Mouse (Mus musculus) gastrocnemius, postnatal 36 days (tissue): ENCODE data around the gene Zfp459. TPM values are rescaled to one million over a fixed set of nuclear protein-coding genes. Genes with fewer than 3 reads are reported as not detected.

Source experiments
- total RNA-seq, 2 experiments: library from RNA; stranded (reverse); gene quantifications; 2 replicates each; pipeline ENCODE4 v1.2.3; 2021

Gene Zfp459
- total RNA-seq, 2 experiments from 2014 or later = 0.42 to 0.51 TPM

Other genes with a start within 250 kb of the Zfp459 start
- 1 to 10 TPM; 1.6 to 1.9 TPM for gene Rsl1, start 248.2 kb downstream of the Zfp459 start, total RNA-seq
- under 1 TPM; 0.32 to 0.64 TPM for gene Zfp455, start 226.9 kb downstream of the Zfp459 start, total RNA-seq
- gene Zfp458, start 143.0 kb downstream of the Zfp459 start, total RNA-seq = under 1 TPM; 0.69 to 0.92 TPM
- 1 to 10 TPM; 3.7 to 3.8 TPM for gene Zfp457, start 114.9 kb downstream of the Zfp459 start, total RNA-seq
- 1 to 10 TPM in 1 of 2 experiments, under 1 TPM in 1; 0.94 to 1.4 TPM for gene Zfp595, start 88.8 kb downstream of the Zfp459 start, total RNA-seq
- gene Gm28044, start 60.9 kb downstream of the Zfp459 start, total RNA-seq = not detected
- gene Zfp953, start 60.8 kb downstream of the Zfp459 start, total RNA-seq = 1 to 10 TPM in 1 of 2 experiments, under 1 TPM in 1; 0.62 to 1.0 TPM
- gene Gm28041, start 45.7 kb downstream of the Zfp459 start, total RNA-seq = not detected
- gene Zfp456, start 45.6 kb downstream of the Zfp459 start, total RNA-seq = under 1 TPM; 0.12 to 0.23 TPM
- gene Zfp429, start 21.6 kb downstream of the Zfp459 start, total RNA-seq = 1 to 10 TPM; 1.2 to 1.3 TPM
- gene Zfp874a, start 30.2 kb upstream of the Zfp459 start, total RNA-seq = 1 to 10 TPM; 4.8 to 5.2 TPM
- 10 to 100 TPM; 10.5 to 11.9 TPM for gene Zfp874b, start 62.8 kb upstream of the Zfp459 start, total RNA-seq
- 1 to 10 TPM; 2.5 to 3.8 TPM for gene Zfp58, start 79.1 kb upstream of the Zfp459 start, total RNA-seq
- not detected for gene Gm26965, start 104.7 kb upstream of the Zfp459 start, total RNA-seq
- 1 to 10 TPM; 3.8 to 4.2 TPM for gene Zfp87, start 104.8 kb upstream of the Zfp459 start, total RNA-seq
- 1 to 10 TPM; 1.4 to 2.4 TPM for gene Zfp748, start 132.4 kb upstream of the Zfp459 start, total RNA-seq
- gene Zfp729b, start 188.3 kb upstream of the Zfp459 start, total RNA-seq = 1 to 10 TPM; 2.2 to 2.8 TPM
- gene Gm49345, start 216.4 kb upstream of the Zfp459 start, total RNA-seq = under 1 TPM; 0.22 to 0.41 TPM
- gene Zfp729a, start 216.4 kb upstream of the Zfp459 start, total RNA-seq = 1 to 10 TPM; 2.3 to 3.2 TPM